Mouse (Mus musculus) gonadal fat pad, adult 2 months (tissue): ENCODE data around the gene Lyrm7. TPM values are rescaled to one million over a fixed set of nuclear protein-coding genes. Genes with fewer than 3 reads are reported as not detected.
A peak's percentile ranks its signal among the peaks of the same experiment; 100 is the strongest.

Source experiments
- DNase-seq: peaks from one replicate; pipeline ENCODE4 v3.0.0-alpha.2; 2012; ENCODE audit warnings: low read depth
- polyA plus RNA-seq: library from polyadenylated mRNA; depleted of rRNA; stranded (reverse); fragments of >200 nt; gene quantifications from 2 replicates; pipeline ENCODE4 v1.2.3, GENCODE M21; 2012

Lyrm7 gene
- polyA plus RNA-seq, 1 experiment, result 2.1 TPM

DNA sequence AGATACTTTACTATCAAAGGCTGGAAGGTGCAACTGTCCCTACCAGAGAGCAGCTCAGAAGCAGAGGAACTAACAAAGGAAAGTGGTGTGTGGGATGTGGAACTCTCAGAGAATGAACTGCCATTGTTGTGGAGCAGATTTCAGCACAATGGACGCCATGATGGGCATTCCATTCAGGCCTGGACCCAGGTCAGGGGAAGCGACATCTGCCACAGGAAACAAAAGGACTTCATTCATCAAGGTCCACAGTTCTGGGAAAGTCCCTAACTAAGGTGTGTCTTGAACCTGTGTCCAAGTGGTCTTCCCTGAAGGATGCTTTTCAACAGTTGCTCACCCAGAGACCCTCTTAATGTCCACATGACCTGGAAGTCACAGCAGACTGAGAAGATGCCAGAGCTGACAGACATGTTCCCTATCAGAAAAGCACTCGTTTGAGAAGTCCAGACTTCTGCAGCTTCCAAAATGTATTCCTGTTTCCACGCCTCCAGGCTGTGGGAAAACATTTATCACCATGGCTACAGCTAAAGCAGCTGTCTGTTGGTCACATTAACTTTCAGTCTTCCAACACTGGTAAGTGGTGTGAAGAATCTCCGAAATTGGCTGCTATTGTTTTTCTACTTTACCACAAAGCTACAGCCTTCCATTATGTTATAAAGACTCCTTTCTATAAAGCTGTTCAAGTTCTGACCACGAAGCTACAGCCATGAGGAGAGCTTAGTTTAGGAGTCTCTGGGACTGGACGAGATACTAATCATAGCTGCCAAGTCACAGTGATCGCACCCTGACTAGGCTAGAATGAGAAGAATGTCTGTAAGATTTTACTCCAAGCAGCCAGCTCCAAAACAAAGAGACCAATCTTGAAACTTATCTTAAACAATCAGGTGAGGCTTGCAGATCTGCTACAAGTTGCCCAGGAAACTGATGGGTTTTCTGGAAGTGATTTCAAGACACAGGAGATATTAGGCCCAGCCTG, 15.0 kb downstream of the Lyrm7 start:
- no peak for DNase-seq

DNA sequence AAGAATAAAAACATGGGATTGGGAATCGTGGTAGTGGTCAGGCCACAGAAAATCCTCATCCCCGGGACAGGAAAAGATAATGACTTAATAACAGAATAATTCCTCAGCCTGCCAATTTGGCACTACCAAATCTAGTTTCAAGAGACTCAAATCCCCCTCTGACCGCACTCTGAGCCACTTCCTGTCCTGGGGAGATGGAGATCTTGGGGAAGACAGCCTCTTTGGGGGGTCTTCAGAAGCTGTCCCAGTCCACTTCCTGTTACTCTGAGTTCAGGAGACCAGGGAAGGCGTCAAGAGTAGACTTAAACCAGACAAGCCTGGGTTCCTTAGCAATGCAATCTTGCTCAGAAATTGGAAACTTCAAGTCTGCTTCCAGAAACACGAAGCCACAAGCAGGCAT, 15.8 kb downstream of the Lyrm7 start:
- DNase-seq, result no peak

DNA sequence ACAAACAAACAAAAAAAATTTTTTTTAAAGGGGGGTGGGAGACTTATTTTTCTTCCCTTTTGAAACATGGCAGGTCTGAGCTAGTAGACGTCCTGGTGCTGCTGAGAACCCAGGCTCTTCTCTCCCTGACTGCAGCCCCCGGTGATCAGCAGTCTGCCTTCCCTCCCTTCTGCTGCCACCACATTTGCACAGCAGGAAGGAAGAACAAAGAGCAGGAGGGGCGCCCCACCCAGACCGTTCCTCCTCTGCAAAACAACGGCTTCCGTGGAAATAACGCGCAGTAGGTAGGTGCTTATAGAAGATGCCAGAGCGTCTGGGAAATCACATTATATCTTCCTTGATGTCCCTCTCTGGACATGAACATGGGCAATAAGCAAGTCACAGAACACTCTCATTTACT, 16.3 kb downstream of the Lyrm7 start:
- DNase-seq, result no peak

DNA sequence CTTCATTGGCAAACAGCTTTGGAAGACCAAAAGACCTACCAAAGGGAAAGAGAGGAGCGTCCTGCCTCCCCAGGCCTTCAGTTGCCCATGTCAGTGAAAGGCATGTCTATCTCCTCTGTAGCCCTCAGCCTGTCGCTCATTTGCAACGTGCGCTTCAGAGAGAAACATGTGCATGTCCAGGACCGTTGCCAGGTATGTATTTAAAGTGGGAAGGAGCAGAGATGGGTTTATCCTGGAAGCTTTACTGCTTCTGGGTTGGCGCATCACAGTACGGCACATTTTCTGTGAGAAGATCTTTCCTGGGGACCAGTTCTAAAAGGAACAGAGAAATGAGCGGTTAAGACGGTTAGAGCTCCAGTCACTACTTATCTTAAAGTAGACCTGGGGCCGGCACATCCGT, 19.8 kb downstream of the Lyrm7 start:
- no peak for DNase-seq

DNA sequence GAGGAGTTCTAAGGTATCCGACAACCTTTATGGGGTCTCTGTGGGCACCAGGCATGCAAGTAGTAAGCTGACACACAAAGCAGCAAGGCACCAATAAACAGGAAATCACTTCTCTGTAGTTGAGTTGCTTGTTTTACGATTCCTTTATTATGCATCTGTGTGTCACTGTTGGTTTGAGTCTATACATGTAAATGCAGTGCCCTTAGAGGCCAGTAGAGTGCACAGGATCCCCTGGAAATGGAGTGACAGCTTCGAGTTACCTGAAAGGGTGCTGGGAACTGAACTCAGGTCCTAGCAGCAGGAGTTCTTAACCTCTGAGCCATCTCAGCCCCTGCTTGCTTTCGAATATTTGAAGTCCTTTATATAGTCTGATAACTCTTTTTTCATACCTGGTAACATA, 21.0 kb downstream of the Lyrm7 start:
- DNase-seq, result no peak

DNA sequence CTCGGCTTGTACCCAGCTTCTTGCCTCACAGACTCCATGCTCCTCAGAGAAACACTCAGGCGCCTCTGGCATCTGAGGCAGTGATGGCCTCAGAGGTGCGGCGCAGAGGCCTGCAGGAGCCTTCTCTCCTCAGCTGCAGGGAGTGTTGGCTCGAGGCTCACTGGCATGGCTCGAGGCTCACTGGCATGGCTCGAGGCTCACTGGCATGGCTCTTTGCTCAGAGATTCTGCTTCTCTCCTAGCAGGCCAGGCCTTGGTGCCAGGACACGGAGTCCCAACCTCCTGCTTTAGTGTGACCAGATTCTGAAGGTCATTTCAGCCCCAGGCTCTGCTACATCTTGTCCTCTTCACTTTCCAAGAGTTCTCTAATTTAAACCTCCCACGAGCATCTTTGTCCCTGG, 24.6 kb downstream of the Lyrm7 start:
- DNase-seq, result no peak

DNA sequence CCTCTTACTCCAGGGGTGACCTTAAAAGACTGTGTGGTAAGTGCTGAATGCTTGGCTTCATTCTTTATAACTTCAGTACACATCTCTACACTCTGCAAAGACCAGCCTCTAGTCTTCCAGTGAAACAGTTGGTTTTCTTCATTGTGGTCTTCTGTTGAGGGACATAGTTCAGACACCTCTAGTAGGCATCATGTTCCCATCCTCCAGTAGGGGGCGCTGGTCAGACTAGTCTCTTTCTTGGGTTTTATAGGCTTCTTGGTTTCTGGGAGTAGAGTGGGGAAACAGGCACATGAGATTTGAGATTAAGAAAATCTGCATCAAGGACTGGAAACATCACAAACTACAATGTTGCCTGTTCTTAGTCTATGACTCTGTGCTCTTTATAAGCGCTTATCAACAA, 26.1 kb downstream of the Lyrm7 start:
- no peak for DNase-seq

DNA sequence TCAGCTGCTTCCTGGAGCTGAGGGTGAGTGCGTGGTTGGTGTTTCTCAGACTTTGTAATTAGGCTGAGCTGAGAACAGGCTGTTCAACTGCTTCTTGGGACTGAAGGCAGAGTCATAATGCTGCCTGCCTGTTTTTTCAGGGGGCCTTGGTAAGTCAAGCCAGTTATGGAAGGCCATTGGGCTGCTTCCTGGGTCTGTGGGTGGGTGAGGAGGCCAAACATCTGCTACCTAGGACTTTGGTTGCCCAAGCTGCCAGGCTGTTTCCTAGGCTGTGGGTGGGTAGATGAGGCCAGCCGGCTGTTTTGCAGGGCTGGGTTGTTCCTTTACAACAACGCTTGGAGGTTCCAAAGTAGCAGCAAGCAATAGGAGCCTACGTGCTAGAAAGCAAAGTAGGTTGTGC, 26.9 kb downstream of the Lyrm7 start:
- no peak for DNase-seq

DNA sequence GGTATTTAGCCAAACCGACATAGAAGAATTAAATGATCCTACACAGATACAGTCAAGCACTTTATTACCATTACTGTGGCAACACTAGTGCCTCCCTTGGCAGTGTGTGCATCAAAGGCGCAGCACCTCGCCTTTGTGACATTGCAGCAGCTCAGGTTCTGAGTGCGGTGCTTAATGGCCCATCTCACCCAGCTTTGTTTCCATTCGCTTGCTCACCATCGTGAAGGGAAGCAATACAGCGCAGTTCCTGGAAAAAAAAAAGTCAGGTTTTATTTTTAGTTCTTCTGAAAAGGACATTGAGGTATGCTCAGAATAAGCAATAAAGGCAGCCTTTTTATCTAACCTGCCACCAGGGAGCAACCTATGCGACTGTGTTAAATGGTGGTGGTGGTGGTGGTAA, 33.9 kb downstream of the Lyrm7 start:
- DNase-seq, result no peak

DNA sequence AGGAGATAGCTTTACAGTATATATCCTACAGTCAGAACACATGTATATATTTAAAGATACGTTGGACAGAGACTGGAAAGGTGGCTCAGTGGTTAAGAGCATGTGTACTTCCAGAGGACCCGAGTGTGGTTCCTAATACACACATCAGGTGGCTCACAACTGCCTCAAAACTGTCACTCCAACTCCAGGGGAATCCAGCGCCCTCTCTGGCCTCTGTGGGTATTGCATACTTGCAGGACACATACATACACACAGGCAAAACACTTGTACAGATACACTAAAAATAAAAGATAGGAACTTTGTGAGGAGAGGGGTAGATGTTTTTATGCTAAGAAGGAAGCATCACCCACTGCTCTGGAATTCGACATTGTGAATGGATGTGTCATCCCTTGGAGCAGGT, 34.9 kb downstream of the Lyrm7 start:
- no peak for DNase-seq

DNA sequence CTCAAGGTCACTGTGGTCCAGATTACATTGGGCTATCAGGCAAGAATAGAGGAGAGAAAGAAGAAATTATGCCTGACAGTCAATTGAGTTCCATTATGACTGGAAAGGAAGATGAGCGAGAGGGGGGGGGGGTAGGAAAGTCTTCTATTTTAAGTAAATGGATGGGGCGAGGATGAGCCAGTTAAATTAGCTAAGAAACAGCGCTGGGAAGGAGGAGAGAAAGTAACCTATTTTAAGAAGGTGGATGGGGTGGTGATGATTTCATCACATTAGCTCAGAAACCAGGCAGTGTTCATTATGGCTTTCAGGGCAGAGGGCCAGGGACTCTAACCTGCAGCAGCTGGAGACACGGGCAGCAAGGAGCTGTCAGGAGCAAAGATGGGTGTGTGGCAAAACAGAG, 37.2 kb downstream of the Lyrm7 start:
- DNase-seq, result no peak

DNA sequence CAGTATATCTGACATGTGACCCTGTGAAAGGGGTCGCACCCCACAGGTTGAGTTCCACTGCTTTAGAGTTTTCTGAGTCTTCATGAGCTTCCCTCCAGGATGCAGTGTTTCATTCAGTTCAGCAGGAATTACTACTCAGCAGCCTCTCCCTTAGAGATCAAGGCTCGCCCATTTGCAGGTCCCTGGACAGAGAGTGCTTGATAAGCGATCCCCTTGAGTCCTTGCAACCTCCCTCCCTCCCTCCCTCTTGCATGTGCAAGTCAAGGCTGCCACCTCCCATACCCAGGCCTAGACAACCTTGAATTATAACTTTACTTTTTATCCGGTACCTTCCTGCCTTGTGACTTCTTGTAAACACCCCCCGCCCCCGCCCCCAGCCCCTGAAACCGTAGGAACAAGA, 41.2 kb downstream of the Lyrm7 start:
- DNase-seq, result no peak

DNA sequence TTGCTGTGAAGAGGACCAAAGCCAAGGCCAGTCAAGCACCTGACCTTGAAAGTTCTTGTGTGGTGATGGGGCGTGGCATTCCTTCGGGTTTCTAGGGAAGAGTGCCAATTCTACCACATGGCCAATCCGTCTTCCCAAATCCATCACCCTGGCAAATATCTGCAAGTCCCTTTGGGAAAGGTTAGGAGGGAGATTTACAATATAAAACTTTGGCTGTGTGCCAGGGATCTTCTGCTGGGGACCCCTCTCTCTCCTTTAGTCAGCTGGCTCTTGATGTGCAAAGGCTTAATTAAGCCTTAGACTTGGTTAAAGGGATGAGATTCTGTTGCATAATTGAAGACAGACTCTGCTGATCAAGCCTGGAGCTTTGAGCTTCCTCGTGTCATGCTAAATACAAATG, 43.3 kb downstream of the Lyrm7 start:
- DNase-seq, result no peak

DNA sequence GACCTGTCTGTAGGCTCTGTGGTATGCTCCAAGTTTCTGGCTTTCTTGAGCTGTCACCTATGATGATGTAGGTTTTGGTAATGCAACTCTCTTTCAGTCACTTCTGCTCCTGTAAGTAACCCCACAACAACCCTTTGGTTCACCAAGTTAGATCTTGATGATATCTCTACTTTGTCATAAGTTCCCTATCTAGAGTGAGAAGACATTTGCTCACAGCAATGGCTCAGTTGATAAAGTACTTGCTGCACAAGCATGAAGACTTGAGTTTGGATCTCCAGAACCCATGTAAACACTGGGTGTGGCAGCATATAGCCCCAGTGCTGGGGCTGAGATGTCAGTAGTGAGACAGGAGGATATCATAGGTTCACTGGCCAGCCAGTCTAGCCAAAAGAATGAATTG, 45.1 kb downstream of the Lyrm7 start:
- no peak for DNase-seq

DNA sequence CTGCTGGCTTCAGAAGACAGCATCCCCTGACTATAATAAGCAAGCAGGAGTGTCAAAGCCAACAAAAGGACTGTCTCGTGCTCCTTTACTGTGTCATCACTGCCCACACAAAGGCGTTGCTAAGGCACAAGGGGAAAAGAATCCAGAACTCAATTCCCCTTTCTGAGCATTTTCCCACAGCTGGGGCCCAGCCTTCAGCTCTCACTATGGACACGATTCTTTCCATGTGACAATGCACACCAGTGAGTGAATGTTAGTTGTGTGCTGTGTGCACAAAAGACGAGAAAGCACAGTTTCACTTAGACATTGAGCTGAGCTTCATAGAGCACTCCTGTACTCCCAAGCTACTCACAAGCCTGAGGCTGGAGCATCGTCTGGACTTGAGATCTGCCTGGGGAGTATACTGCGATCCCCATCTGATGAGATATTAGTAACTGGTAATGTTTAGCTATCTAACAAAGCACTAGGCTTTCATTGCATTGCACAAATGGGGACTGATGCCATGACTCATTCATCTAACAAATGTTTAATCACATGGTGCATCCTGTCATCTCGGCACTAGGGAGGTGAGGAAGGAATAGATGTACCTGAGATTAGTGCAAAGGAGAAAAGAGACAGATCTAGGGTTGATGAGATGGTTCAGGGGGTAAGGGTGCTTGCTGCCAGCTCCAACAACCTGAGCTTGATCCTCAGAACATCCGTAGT, 47.8 kb downstream of the Lyrm7 start:
- DNase-seq, result no peak

DNA sequence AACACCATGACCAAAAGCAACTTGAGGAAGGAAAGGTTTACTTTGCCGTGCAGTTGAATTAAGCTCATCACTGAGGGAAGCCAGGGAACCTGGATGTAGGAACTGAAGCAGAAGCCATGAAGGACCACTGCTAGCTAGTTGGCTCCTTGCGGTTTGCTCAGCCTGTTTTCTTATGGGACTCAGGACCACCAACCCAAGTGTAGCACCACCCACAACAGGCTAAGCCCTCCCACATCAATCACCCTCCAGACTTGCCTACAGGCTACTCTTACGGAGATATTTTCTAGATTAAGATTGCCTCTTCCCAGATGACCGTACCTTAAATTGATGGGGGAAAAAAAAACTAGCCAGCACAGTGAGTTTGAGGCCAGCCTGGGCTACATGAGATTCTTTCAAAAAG, 48.4 kb downstream of the Lyrm7 start:
- DNase-seq, result no peak

DNA sequence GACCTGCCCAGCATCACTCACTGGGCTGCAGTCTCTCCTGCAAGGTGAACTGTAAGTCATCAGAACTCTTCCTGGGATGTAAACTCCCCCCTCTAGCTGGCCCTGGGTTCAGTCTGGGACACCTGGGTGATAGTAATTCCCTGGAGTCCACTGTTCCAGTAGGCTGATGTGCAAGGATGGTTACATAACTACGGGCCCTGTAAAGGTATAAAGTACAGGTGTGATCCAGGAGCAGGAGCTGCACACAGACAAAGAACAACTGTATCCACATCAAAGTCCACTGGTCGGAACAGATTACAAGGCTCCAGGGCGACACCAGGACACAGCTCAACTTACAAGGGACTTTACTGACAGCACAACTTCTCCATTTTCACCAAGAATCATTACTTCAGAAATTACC, 49.7 kb downstream of the Lyrm7 start:
- no peak for DNase-seq

DNA sequence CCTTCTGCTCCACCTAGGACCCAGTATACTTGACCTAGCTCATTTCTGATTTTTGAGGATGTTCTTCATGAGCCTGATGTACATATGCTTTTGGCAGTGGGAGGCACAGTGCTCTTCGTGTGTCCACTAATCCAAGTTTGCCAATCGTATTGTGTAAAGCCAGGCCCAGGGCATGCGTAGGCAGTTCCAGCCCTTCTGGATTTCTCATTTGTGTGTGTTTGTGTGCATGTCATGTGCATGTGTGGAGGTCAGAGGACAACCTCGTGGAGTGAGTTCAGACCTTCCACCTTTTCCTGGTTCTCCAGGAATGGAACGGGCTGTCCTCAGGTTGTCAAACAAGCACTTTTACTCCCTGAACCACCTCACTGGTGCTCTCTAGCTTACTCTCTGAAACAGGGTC, 51.1 kb downstream of the Lyrm7 start:
- peak; percentile 52 for DNase-seq

DNA sequence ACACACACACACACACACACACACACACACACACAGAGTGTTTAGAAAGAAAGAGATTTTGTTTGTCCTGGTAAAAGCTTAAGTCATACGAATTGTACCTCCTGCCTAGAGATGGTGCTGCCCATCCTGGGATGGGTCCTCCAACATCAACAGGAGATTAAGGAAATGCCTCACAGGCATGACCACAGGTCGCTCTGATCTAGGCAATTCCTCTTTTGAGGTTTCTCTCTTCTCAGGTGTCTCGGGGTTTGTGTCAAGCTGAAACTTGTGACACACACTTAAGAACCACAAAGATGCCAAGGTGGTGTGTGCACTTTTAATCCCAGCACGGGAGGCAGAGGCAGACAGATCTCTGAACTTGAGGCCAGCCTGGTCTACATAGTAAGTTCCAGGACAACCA, 52.5 kb downstream of the Lyrm7 start:
- DNase-seq, result no peak

DNA sequence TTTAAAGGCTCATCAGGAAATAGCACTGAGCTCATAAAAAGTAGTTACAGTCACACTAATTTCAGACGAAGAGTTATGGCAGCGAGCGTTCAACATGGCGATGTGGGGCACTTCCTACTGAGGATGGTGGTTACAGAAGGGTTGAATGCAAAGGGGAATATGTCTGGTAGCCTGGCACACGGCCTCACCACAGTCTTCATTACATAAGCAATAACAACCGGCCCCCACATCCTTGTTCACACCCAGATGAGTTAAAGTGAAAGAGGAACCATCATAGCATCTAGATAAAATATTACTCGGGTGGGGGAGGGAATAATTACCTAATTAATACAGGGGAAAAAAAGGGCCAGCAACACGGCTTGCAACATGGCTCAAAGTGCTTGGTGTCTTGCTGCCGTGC, 53.0 kb downstream of the Lyrm7 start:
- no peak for DNase-seq

DNA sequence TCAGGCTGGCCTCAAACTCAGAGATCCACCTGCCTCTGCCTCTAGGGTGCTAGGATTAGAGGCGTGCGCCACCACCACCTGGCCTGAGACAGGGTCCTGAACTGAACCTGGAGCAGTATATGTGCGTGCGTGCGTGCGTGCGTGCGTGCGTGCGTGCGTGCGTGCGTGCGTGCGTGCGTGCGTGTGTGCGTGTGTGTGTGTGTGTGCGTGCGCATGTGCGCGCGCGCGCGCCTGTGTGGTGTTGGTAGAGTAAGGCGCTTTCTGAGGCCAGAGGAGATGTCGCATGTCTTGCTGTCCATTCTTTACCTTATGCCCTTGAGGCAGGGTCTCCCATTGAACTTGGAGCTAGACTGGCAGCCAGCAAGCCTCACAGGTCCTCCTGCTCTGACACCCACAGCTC, 53.8 kb downstream of the Lyrm7 start:
- DNase-seq, result no peak

DNA sequence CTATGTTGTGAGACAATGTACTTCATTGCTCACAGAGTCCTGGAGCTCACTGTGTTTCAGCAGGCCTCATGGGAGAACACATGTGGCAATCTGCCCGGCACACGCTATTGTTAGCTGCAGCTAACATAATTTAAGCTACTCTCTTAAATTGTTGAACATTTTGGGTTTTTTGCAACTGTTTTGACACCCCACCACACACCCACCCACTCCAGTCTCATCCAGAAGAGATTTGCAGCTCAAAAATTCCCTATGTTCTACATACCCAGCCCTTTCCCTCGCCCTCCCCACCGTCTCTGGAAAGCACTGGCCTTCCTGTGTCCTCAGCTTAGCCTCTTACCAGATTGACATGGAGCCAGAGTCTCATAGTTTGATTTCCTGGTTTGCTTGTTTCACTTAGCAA, 55.5 kb downstream of the Lyrm7 start:
- DNase-seq, result no peak

DNA sequence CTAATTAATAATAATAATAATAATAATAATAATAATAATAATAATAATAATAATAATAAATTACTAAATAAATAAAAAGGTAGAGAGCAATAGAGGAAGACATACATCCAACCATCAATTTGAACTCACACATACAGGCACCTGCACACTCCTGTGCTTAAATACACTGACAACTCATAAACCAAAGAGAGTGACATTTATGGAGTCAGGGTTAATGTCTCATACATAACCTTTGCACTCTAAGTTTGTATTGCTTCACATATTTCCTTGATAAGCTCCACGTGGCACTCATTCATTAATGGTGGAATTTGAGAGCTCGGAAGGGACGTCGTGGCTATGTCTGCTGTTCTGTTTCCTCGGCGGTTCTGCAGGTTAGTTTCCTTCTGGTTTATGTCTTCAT, 58.1 kb downstream of the Lyrm7 start:
- no peak for DNase-seq
